Mouse (Mus musculus) ES-E14 (cell line): Measurements from ENCODE around the gene Cdk5r2. TPM values are rescaled to one million over a fixed set of nuclear protein-coding genes. Genes with fewer than 3 reads are reported as not detected.

Experiments used
- DNase-seq: peaks from one replicate; pipeline ENCODE4 v3.0.0-alpha.2; 2013; ENCODE audit warnings: low read depth, low spot score
- H3K27ac ChIP-seq: 2 replicates; pipeline ENCODE4 v1.5.1; 2012; ENCODE audit warnings: low read depth, mild to moderate bottlenecking, low read length, moderate library complexity, mixed read lengths; ENCODE audit not compliant: poor library complexity, insufficient read depth, severe bottlenecking
- H3K36me3 ChIP-seq: 2 replicates; pipeline ENCODE4 v1.6.1; 2012; ENCODE audit warnings: mild to moderate bottlenecking, low read length, moderate library complexity, mixed read lengths; ENCODE audit not compliant: control insufficient read depth, poor library complexity, insufficient read depth, severe bottlenecking
- H3K4me1 ChIP-seq, 2 experiments: fragments of 150-350 bp in 1 of 2; sonication (generic) in 1 of 2; 2 replicates each; pipeline ENCODE4 v1.6.1; 2012; ENCODE audit warnings: low read length in 2 of 2, mild to moderate bottlenecking in 1 of 2, mixed read lengths in 1 of 2; ENCODE audit not compliant: control insufficient read depth in 2 of 2, insufficient read depth in 2 of 2, poor library complexity in 1 of 2
- H3K4me3 ChIP-seq, 2 experiments: fragments of 150-350 bp in 1 of 2; sonication (generic) in 1 of 2; 2 replicates each; pipeline ENCODE4 v1.5.1; 2012; ENCODE audit warnings: low read length in 2 of 2, low read depth in 1 of 2, mild to moderate bottlenecking in 1 of 2, mixed read lengths in 1 of 2; ENCODE audit not compliant: insufficient read depth in 1 of 2, poor library complexity in 1 of 2, severe bottlenecking in 1 of 2
- H3K9ac ChIP-seq: 2 replicates; pipeline ENCODE4 v1.6.1; 2012; ENCODE audit warnings: low read depth, mild to moderate bottlenecking, low read length, mixed read lengths; ENCODE audit not compliant: poor library complexity, insufficient read depth, severe bottlenecking
- H3K9me3 ChIP-seq: fragments of 150-350 bp; sonication (generic); 2 replicates; pipeline ENCODE4 v1.6.1; 2012; ENCODE audit warnings: low read depth, mild to moderate bottlenecking, low read length; ENCODE audit not compliant: control insufficient read depth, insufficient read depth
- CHD2 ChIP-seq: IDR thresholded peaks from 2 replicates; pipeline ENCODE4 v1.6.1; 2014; ENCODE audit warnings: mild to moderate bottlenecking, low read depth, low read length, inconsistent platforms
- HCFC1 ChIP-seq: IDR thresholded peaks from 2 replicates; pipeline ENCODE4 v1.6.1; 2012; ENCODE audit warnings: low read length, inconsistent platforms, borderline replicate concordance; ENCODE audit not compliant: insufficient read depth
- MAFK ChIP-seq: IDR thresholded peaks from 2 replicates; pipeline ENCODE4 v1.6.1; 2014; ENCODE audit warnings: mild to moderate bottlenecking, low read depth, low read length, inconsistent platforms; ENCODE audit not compliant: insufficient read depth
- ZC3H11A ChIP-seq: IDR thresholded peaks from 2 replicates; pipeline ENCODE4 v1.6.1; 2012; ENCODE audit warnings: low read depth, mild to moderate bottlenecking, inconsistent platforms, low read length, borderline replicate concordance
- ZNF384 ChIP-seq: IDR thresholded peaks from 2 replicates; pipeline ENCODE4 v1.6.1; 2012; ENCODE audit warnings: low read depth, low read length, inconsistent platforms
- in situ Hi-C, 2 experiments: fragments of 600-800 bp; cut with MboI; formaldehyde crosslinking; loops; one replicate each; pipeline ENCODE4 v1.15.1; 2025; ENCODE audit warnings: low sequenced_read_pairs in 2 of 2, inconsistent platforms in 1 of 2; ENCODE audit not compliant: unreplicated experiment in 2 of 2
- total RNA-seq: library from RNA; depleted of rRNA; stranded (reverse); fragments of 300-350 nt; gene quantifications from 2 replicates; pipeline ENCODE4 v1.2.3, GENCODE M21; 2012

Gene Cdk5r2
- total RNA-seq, 1 experiment, result 0.54 TPM

- no peak within 1 kb of the TSS for H3K27ac ChIP-seq
- H3K9ac ChIP-seq, result no peak within 1 kb of the TSS
- H3K4me1 ChIP-seq, result peaks cover 0 to 8% of the 10 kb centered on the region in 2 experiments; a peak in 1 of 4 replicates
- in situ Hi-C loops, result no loop called here
- no peak for DNase-seq
- H3K4me3 ChIP-seq, result peak within 1 kb of the TSS; percentile 27 to 30
- no peaks in the 10 kb centered on the region for H3K36me3 ChIP-seq
- TF ChIP-seq CHD2, result no peak
- no peak for TF ChIP-seq HCFC1
- TF ChIP-seq MAFK, result peak; percentile 18; the same call in 1 of the 2 replicates
- no peak for TF ChIP-seq ZNF384
- TF ChIP-seq ZC3H11A, result no peak; the same call in 1 of the 2 replicates
- no peaks in the 10 kb centered on the region for H3K9me3 ChIP-seq
Measured at GRCm38 (mm10) chr1:74893134-74893855, 38.6 kb downstream of the Cdk5r2 start, which contains the start of gene Cryba2. TSS of gene Cryba2 (minus strand) at chr1:74893143.

DNA sequence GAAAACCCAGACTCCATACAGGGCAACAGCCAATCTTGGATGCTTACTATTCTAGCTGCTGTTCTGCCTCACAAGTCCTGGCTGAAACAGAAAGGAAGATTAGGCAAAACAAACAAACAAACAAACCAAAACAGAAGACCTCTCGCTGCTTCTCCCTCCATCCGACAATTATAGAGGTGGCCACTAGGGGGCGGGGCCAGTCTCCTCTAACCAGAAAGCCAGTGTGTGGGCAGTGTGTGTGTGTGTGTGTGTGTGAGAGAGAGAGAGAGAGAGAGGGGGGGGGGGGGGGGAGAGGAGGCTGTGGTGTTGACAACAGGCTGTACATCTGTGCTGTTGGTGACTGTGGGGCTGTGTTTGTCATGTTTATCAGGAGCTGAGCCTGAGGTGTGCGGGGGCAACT is 40.2 kb downstream of the Cdk5r2 start:
- in situ Hi-C loops, result no loop called here
- no peaks in the 10 kb centered on the region for H3K36me3 ChIP-seq
- H3K4me1 ChIP-seq, result peaks cover 0 to 11% of the 10 kb centered on the region in 2 experiments; a peak in 1 of 4 replicates
- H3K4me3 ChIP-seq, result no peak overlapping the region
- no peak for DNase-seq
- TF ChIP-seq ZC3H11A, result no peak
- TF ChIP-seq MAFK, result no peak
- TF ChIP-seq HCFC1, result no peak
- TF ChIP-seq ZNF384, result no peak
- TF ChIP-seq CHD2, result no peak
- H3K9ac ChIP-seq, result no peak overlapping the region
- no peaks in the 10 kb centered on the region for H3K9me3 ChIP-seq
- no peak overlapping the region for H3K27ac ChIP-seq

DNA sequence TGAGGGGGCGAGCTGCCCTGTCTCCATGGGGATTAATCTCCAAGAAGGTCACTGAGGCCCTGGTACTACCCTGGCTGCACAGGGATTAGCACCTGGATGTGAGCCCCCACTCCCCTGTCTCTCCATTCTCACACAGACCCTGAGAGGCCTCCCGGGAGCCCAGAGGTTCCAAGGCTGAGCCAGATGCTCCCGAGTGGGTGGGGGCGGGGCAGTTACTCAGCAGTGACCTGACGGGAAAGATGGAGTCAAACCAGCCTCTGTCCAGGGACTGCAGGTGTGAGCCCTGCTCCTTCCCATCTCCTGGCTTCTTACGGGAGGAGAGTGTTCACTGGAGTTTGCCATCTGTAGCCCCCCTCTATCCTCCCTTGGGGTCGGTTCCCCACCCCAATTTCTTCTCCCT is 43.2 kb downstream of the Cdk5r2 start:
- no peaks in the 10 kb centered on the region for H3K36me3 ChIP-seq
- 0 out of 4 replicates have a peak overlapping the region, but pooled peaks of 1 of the 2 experiments have one; percentile 6 for H3K4me3 ChIP-seq
- no peak overlapping the region for H3K9ac ChIP-seq
- no peak overlapping the region for H3K27ac ChIP-seq
- no peak for DNase-seq
- TF ChIP-seq ZNF384, result no peak
- no peak for TF ChIP-seq CHD2
- TF ChIP-seq ZC3H11A, result no peak
- TF ChIP-seq HCFC1, result no peak
- no peak for TF ChIP-seq MAFK
- in situ Hi-C loops, result no loop called here
- H3K4me1 ChIP-seq, result peaks cover 0 to 13% of the 10 kb centered on the region in 2 experiments; a peak in 1 of 4 replicates
- H3K9me3 ChIP-seq, result no peaks in the 10 kb centered on the region

- Histone ChIP-seq H3K4me1 (peaks cover 0 to 11% of the 10 kb centered on the region in 2 experiments; a peak in 1 of 4 replicates), H3K4me3 (no peak overlapping the region), H3K9me3 (no peaks in the 10 kb centered on the region), H3K36me3 (no peaks in the 10 kb centered on the region), H3K9ac (no peak overlapping the region), H3K27ac (no peak overlapping the region)
- no peak for DNase-seq
- in situ Hi-C loops, result no loop called here
- TF ChIP-seq ZNF384 (no peak), CHD2 (no peak), MAFK (no peak), ZC3H11A (no peak), HCFC1 (no peak)
Measured at GRCm38 (mm10) chr1:74898656-74899431, 44.1 kb downstream of the Cdk5r2 start.
